Mouse (Mus musculus) bone marrow, adult 2 months (tissue): ENCODE results near the gene Cep95. TPM values are rescaled to one million over a fixed set of nuclear protein-coding genes. Genes with fewer than 3 reads are reported as not detected.
"Not testable (repeated sequence)": the region's sequence is repeated elsewhere in the genome, so short reads cannot be mapped to it uniquely, and the experiment has no call there.

Experiments used
- H3K27ac ChIP-seq: fragments of 200-500 bp; 2 replicates; pipeline ENCODE4 v1.5.1; 2012; ENCODE audit warnings: low read depth, mild to moderate bottlenecking, control low read depth, inconsistent platforms, low read length; ENCODE audit not compliant: control insufficient read depth, poor library complexity, insufficient read depth
- H3K4me1 ChIP-seq: fragments of 200-500 bp; 2 replicates; pipeline ENCODE4 v1.6.1; 2011; ENCODE audit warnings: low read length; ENCODE audit not compliant: control insufficient read depth, insufficient read depth
- H3K4me3 ChIP-seq: fragments of 200-500 bp; replicated peaks from 2 replicates; pipeline ENCODE3; 2011; ENCODE audit warnings: mild to moderate bottlenecking, low read depth, low read length, control low read depth; ENCODE audit not compliant: control insufficient read depth
- CTCF ChIP-seq: fragments of 200-500 bp; IDR thresholded peaks from 2 replicates; pipeline ENCODE4 v1.5.1; 2011; ENCODE audit warnings: low read length, control low read depth; ENCODE audit not compliant: control insufficient read depth, insufficient read depth
- POLR2A ChIP-seq: fragments of 200-500 bp; IDR thresholded peaks from 2 replicates; pipeline ENCODE4 v1.6.1; 2011; ENCODE audit warnings: low read depth, mild to moderate bottlenecking, control low read depth, low read length, borderline replicate concordance; ENCODE audit not compliant: control insufficient read depth
- WGBS: fragments of 180-500 bp; shearing (Covaris S2); methylation state at CpG from one replicate; pipeline ENCODE4 v1.1.7; 2018; 5-methylcytosine and 5-hydroxymethylcytosine counted together
- polyA plus RNA-seq: library from polyadenylated mRNA; stranded (reverse); fragments of >200 nt; gene quantifications from 2 replicates; pipeline ENCODE4 v1.2.4, GENCODE M21; 2011; ENCODE audit warnings: low replicate concordance; ENCODE audit not compliant: missing spikeins, insufficient read depth, insufficient read length

Cep95 gene
- polyA plus RNA-seq, 1 experiment = 53.9 TPM

DNA sequence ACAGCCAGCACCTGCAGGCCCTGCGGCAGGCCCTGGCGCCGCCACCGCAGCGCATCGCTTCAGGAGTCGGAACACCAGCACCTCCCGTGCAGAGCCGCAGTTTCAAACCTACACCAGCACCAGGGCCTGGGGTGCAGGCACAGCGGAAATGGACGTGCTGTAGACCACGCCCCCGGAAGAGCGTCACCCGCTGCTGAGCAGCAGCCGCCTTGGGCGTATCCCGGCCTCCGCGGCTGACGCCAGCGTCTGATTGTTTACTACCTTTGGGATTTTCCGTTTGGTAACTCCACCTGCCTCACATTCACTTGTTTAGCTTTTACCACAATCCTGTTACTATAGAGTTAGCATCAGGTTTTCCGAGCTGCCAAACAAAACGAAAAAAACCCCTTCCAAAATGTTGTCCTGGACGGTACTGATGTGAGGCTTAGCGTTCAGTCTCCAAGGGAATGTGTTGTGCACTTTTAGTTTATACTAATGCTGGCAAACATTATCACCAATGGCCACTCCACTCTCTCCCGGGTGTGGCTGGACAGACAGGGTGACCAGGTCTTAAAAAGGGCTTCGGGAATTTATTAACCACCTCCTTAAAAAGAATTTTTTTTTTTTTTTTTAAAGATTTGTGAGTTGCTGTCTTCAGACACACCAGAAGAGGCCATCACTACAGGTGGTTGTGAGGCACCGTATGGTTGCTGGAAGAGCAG, 9.5 kb upstream of the Cep95 start, which contains the start of gene Polg2:
Gene Polg2, minus strand, starts transcription at position 150 of the 701 bp plus-strand sequence.
- no peak for TF ChIP-seq CTCF
- TF ChIP-seq POLR2A = peak; percentile 97
- H3K4me1 ChIP-seq = no peaks in the 10 kb centered on the region; the same call in 1 of the 2 replicates
- WGBS = 2% methylated on average over 30 of the region's 30 CpGs
- H3K4me3 ChIP-seq = peak within 1 kb of the TSS; percentile 83
- peak within 1 kb of the TSS; percentile 95 for H3K27ac ChIP-seq

DNA sequence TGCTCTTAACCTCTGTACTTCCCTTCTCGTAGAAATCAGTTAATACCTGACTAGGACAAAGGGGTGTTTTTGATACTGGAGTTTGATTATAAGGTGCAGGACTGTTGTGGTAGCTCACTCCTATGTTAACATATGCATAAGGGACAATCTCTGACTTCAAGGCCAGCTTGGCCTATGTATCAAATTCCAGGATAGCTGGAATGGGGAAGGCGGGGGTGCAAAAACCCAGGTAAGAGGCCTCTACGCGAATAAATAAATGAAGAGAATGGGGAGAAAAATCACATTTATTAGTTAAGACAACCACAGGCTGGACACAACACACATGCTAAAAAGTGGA, 9.0 kb upstream of the Cep95 start:
- 71% methylated on average over 4 of the region's 4 CpGs for WGBS
- TF ChIP-seq CTCF = no peak
- TF ChIP-seq POLR2A = no peak
- Histone ChIP-seq H3K4me3 (no peak overlapping the region), H3K4me1 (no peaks in the 10 kb centered on the region; the same call in 1 of the 2 replicates), H3K27ac (peak overlapping the region; percentile 95; the same call in 1 of the 2 replicates)

GRCm38 (mm10) chr11:106780590-106781220, 8.3 kb upstream of the Cep95 start:
- Histone ChIP-seq H3K4me1 (no peaks in the 10 kb centered on the region; the same call in 1 of the 2 replicates), H3K4me3 (no peak overlapping the region), H3K27ac (no peak overlapping the region)
- WGBS = 82% methylated on average over 6 of the region's 6 CpGs
- TF ChIP-seq POLR2A (no peak), CTCF (no peak)

GRCm38 (mm10) chr11:106782271-106782670, 6.8 kb upstream of the Cep95 start:
- not testable (repeated sequence) for H3K4me1 ChIP-seq, H3K4me3 ChIP-seq, H3K27ac ChIP-seq
- 86% methylated on average over 7 of the region's 7 CpGs for WGBS

DNA sequence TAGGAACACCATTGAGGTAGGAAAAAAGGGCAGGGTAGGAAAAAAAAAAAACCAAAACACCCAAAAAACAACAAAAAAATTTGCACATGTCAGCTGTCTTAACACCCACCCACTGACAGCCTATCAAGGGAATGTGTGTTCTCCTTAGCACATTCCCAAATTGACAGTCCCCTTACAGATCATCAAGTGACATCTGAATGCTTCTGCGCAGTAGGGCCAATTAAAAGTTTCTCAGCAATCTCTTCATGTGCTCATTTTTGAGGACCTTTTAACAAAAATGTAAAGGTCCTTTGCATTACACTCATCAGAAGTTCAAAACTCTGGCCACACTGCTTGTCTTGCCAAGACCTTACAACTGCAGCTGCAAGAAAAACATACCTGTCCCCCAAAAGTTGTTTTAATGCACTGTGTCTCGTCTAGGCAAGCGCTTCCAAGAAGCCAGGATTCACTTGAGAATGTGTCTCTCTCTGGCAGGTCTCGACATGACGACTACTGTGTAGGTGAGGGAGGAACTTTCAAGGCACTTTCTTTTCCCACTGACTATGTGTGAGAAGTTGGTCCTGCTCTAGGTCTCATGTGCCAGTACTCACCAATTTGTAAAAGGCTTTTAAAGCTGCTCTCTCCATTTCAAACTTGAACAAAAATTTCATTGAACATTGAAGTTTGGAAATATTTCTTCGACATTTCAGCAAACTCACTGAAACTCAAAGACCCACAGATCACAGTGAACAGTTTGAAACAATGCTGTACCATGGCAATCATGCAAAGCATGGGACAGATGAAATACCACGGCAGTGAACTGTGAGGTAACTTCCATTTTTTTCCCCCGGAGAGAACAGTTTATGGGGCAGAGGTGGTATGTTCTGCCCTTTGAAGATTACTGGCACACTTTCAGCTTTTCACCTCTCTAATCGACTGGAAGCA, 5.9 kb upstream of the Cep95 start:
- TF ChIP-seq POLR2A = no peak
- WGBS = 74% methylated on average over 9 of the region's 9 CpGs
- Histone ChIP-seq H3K4me3 (no peak overlapping the region), H3K27ac (no peak overlapping the region), H3K4me1 (no peaks in the 10 kb centered on the region; the same call in 1 of the 2 replicates)

GRCm38 (mm10) chr11:106784476-106784875, 4.6 kb upstream of the Cep95 start:
- no peak overlapping the region for H3K4me3 ChIP-seq
- WGBS = 76% methylated on average over 2 of the region's 2 CpGs
- no peak for TF ChIP-seq CTCF
- TF ChIP-seq POLR2A = no peak
- no peaks in the 10 kb centered on the region; the same call in 1 of the 2 replicates for H3K4me1 ChIP-seq
- H3K27ac ChIP-seq = no peak overlapping the region

- Histone ChIP-seq H3K4me1 (peaks cover 2% of the 10 kb centered on the region; the same call in 1 of the 2 replicates), H3K27ac (no peak overlapping the region), H3K4me3 (no peak overlapping the region)
- TF ChIP-seq CTCF (no peak), POLR2A (no peak)
- WGBS = 51% methylated on average over 1 of the region's 1 CpGs
These were observed 4.0 kb upstream of the Cep95 start for GRCm38 (mm10) chr11:106785043-106785442.
